Mouse (Mus musculus): ENCODE measurements around the gene Rnf114. TPM values are rescaled to one million over a fixed set of nuclear protein-coding genes. Genes with fewer than 3 reads are reported as not detected.

Rnf114 gene
- polyA plus RNA-seq, 2 experiments, result 23.9 to 25.8 TPM

DNA sequence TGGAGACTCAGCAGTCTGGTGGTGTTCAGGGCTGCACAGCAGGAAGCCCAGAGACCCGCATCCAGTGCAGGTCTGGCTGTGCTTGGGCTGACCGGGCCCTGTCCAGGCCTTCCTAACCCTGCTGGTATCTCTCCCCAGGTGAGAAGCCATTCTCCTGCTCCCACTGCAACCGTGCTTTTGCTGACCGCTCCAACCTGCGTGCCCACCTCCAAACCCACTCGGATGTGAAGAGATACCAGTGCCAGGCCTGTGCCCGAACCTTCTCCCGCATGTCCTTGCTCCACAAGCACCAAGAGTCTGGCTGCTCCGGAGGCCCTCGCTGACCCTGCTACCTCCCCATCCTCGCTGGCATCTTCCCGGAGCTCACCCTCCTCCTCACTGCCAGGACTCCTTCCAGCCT is 49.3 kb downstream of the Rnf114 start:
- Histone ChIP-seq H3K36me3 (replicated peaks; ENCODE audit: control insufficient read depth, insufficient read depth, low read depth) (no peaks in the 10 kb centered on the region), H3K9ac (replicated peaks) (no peak overlapping the region), H3K9me3 (ENCODE audit: control insufficient read depth, low read length) (no peaks in the 10 kb centered on the region), H3K27me3 (ENCODE audit: control insufficient read depth, insufficient read depth, low read length) (peaks cover 30% of the 10 kb centered on the region), H3K4me1 (replicated peaks; ENCODE audit: control insufficient read depth in 2 of 2, insufficient read depth in 2 of 2, low read length in 1 of 2) (peaks cover 0 to 9% of the 10 kb centered on the region in 2 experiments; a peak in 1 of 4 replicates), H3K4me3 (ENCODE audit: insufficient read depth in 1 of 2, low read depth in 2 of 2, low read length in 2 of 2) (no peak overlapping the region), H3K4me2 (ENCODE audit: low read depth) (no peak overlapping the region), H3K27ac (no peak overlapping the region)
- ATAC-seq (ENCODE audit: insufficient read depth) (no peak), DNase-seq (ENCODE audit: low read depth in 3 of 3, low spot score in 3 of 3) (no peak)
- WGBS (ENCODE audit: insufficient replicate concordance), result 70% methylated on average over 12 of the region's 12 CpGs
- TF ChIP-seq CTCF (IDR thresholded peaks at IDR 0.05; ENCODE audit: low read depth) (no peak), EP300 (IDR thresholded peaks at IDR 0.05; ENCODE audit: low read depth) (no peak)

GRCm38 (mm10) chr2:167542361-167542760 is 49.9 kb downstream of the Rnf114 start:
- H3K27me3 ChIP-seq (ENCODE audit: control insufficient read depth, insufficient read depth, low read length), result peaks cover 24% of the 10 kb centered on the region
- no peak overlapping the region for H3K4me3 ChIP-seq (ENCODE audit: insufficient read depth in 1 of 2, low read depth in 2 of 2, low read length in 2 of 2)
- no peak for ATAC-seq (ENCODE audit: insufficient read depth)
- 51% methylated on average over 4 of the region's 4 CpGs for WGBS (ENCODE audit: insufficient replicate concordance)
- no peak for DNase-seq (ENCODE audit: low read depth in 3 of 3, low spot score in 3 of 3)
- no peak overlapping the region for H3K9ac ChIP-seq (replicated peaks)
- TF ChIP-seq EP300 (IDR thresholded peaks at IDR 0.05; ENCODE audit: low read depth), result no peak
- TF ChIP-seq CTCF (IDR thresholded peaks at IDR 0.05; ENCODE audit: low read depth), result no peak
- H3K4me1 ChIP-seq (replicated peaks; ENCODE audit: control insufficient read depth in 2 of 2, insufficient read depth in 2 of 2, low read length in 1 of 2), result peaks cover 0 to 5% of the 10 kb centered on the region in 2 experiments; a peak in 1 of 4 replicates
- no peak overlapping the region for H3K4me2 ChIP-seq (ENCODE audit: low read depth)
- no peak overlapping the region for H3K27ac ChIP-seq
- no peaks in the 10 kb centered on the region for H3K36me3 ChIP-seq (replicated peaks; ENCODE audit: control insufficient read depth, insufficient read depth, low read depth)
- H3K9me3 ChIP-seq (ENCODE audit: control insufficient read depth, low read length), result no peaks in the 10 kb centered on the region

DNA sequence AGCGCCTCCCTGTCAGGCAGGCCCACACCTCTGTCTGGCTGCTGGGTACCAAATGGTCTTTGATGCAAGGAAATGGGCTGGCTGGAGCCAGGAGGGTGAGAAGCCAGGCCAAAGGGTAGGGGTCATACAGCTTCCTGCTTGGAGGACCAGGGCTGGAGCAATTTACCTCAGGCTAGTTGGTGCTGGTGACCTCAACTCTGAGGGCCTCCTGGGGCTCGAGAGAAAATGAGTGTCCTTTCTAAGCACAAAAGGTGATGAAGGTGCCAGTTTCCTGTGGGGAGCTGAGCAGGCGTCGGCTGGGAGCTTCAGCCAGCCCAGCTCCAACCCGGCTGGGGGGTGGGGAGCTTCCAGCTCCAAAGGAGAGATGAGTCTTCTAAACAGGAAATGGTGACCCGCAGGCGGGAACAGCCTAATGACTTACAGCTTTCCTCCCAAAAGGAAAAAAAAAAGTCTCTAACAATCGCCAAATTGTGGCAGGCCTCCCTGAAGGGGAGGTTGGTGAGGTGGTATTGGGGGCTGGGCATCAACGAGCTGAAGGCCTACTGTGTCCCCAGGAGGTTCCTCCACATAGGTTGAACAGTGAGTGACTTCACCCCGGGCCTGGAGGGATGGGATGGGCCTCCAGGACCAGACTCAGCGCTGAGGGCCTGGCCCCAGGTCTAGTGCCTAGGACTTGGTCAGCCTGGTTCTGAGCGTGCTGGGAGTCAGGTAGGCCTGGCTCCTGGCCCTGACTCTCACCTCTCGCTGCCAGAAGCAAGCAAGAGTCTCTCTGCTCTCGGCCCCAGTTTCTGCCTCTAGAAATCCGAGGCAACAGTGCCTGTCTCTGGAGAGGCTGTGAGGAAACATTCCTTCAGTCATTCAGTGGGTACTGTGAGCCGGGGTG is 50.9 kb downstream of the Rnf114 start:
- 41% methylated on average over 16 of the region's 16 CpGs for WGBS (ENCODE audit: insufficient replicate concordance)
- Histone ChIP-seq H3K9ac (replicated peaks) (no peak overlapping the region), H3K4me1 (replicated peaks; ENCODE audit: control insufficient read depth in 2 of 2, insufficient read depth in 2 of 2, low read length in 1 of 2) (0 out of 4 replicates have a peak, but pooled peaks cover 0 to 2% of the 10 kb centered on the region in 2 experiments), H3K36me3 (replicated peaks; ENCODE audit: control insufficient read depth, insufficient read depth, low read depth) (no peaks in the 10 kb centered on the region), H3K4me3 (ENCODE audit: insufficient read depth in 1 of 2, low read depth in 2 of 2, low read length in 2 of 2) (no peak overlapping the region), H3K4me2 (ENCODE audit: low read depth) (no peak overlapping the region), H3K27ac (no peak overlapping the region), H3K9me3 (ENCODE audit: control insufficient read depth, low read length) (no peaks in the 10 kb centered on the region), H3K27me3 (ENCODE audit: control insufficient read depth, insufficient read depth, low read length) (peaks cover 14% of the 10 kb centered on the region)
- no peak for ATAC-seq (ENCODE audit: insufficient read depth)
- no peak for DNase-seq (ENCODE audit: low read depth in 3 of 3, low spot score in 3 of 3)
- TF ChIP-seq CTCF (IDR thresholded peaks at IDR 0.05; ENCODE audit: low read depth) (no peak), EP300 (IDR thresholded peaks at IDR 0.05; ENCODE audit: low read depth) (no peak)

DNA sequence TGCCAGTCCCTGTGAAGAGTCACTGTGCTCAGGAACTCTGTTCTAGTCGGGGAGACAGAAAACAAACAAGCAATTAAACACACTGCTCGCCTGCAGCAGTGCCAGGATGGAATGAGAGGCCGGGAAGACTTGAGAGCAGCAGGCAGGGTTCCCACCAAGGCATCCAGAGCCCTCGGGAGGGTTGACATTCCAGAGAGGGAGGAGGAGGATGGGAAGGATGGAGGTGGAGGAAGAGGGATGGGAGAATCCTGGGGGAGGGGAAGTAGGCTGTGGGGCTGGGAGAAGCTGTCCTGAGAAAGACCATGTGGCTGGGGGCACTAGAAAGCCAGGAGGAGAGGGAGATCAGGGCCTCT is 51.5 kb downstream of the Rnf114 start:
- no peak for TF ChIP-seq EP300 (IDR thresholded peaks at IDR 0.05; ENCODE audit: low read depth)
- no peak for TF ChIP-seq CTCF (IDR thresholded peaks at IDR 0.05; ENCODE audit: low read depth)
- Histone ChIP-seq H3K4me3 (ENCODE audit: insufficient read depth in 1 of 2, low read depth in 2 of 2, low read length in 2 of 2) (no peak overlapping the region), H3K27me3 (ENCODE audit: control insufficient read depth, insufficient read depth, low read length) (peaks cover 8% of the 10 kb centered on the region), H3K27ac (no peak overlapping the region), H3K9ac (replicated peaks) (no peak overlapping the region), H3K36me3 (replicated peaks; ENCODE audit: control insufficient read depth, insufficient read depth, low read depth) (no peaks in the 10 kb centered on the region), H3K9me3 (ENCODE audit: control insufficient read depth, low read length) (no peaks in the 10 kb centered on the region), H3K4me1 (replicated peaks; ENCODE audit: control insufficient read depth in 2 of 2, insufficient read depth in 2 of 2, low read length in 1 of 2) (0 out of 4 replicates have a peak, but pooled peaks cover 0 to 2% of the 10 kb centered on the region in 2 experiments), H3K4me2 (ENCODE audit: low read depth) (no peak overlapping the region)
- no peak for DNase-seq (ENCODE audit: low read depth in 3 of 3, low spot score in 3 of 3)
- 46% methylated on average over 4 of the region's 4 CpGs for WGBS (ENCODE audit: insufficient replicate concordance)
- ATAC-seq (ENCODE audit: insufficient read depth), result no peak

GRCm38 (mm10) chr2:167544456-167544855 is 52.0 kb downstream of the Rnf114 start:
- Histone ChIP-seq H3K4me2 (ENCODE audit: low read depth) (no peak overlapping the region), H3K9ac (replicated peaks) (no peak overlapping the region), H3K4me1 (replicated peaks; ENCODE audit: control insufficient read depth in 2 of 2, insufficient read depth in 2 of 2, low read length in 1 of 2) (0 out of 4 replicates have a peak, but pooled peaks cover 0 to 2% of the 10 kb centered on the region in 2 experiments), H3K36me3 (replicated peaks; ENCODE audit: control insufficient read depth, insufficient read depth, low read depth) (no peaks in the 10 kb centered on the region), H3K9me3 (ENCODE audit: control insufficient read depth, low read length) (no peaks in the 10 kb centered on the region), H3K4me3 (ENCODE audit: insufficient read depth in 1 of 2, low read depth in 2 of 2, low read length in 2 of 2) (no peak overlapping the region), H3K27me3 (ENCODE audit: control insufficient read depth, insufficient read depth, low read length) (peaks cover 3% of the 10 kb centered on the region; the same call in 1 of the 2 replicates), H3K27ac (no peak overlapping the region)
- 57% methylated on average over 5 of the region's 5 CpGs for WGBS (ENCODE audit: insufficient replicate concordance)
- ATAC-seq (ENCODE audit: insufficient read depth) (no peak), DNase-seq (ENCODE audit: low read depth in 3 of 3, low spot score in 3 of 3) (no peak)
- TF ChIP-seq CTCF (IDR thresholded peaks at IDR 0.05; ENCODE audit: low read depth) (no peak), EP300 (IDR thresholded peaks at IDR 0.05; ENCODE audit: low read depth) (no peak)
